Mouse (Mus musculus) ES-Bruce4 (cell line): Measurements from ENCODE around the gene Ugt1a6b.

Source experiments
- CTCF ChIP-seq: IDR thresholded peaks from one replicate; pipeline ENCODE4 v1.8.1; 2011; ENCODE audit warnings: low read depth, low read length
- EP300 ChIP-seq: IDR thresholded peaks from 2 replicates; pipeline ENCODE4 v1.6.1; 2011; ENCODE audit warnings: low read depth, low read length; ENCODE audit not compliant: insufficient read depth
- POLR2A ChIP-seq: IDR thresholded peaks from one replicate; pipeline ENCODE4 v1.8.1; 2011; ENCODE audit warnings: low read length; ENCODE audit not compliant: insufficient read depth

DNA sequence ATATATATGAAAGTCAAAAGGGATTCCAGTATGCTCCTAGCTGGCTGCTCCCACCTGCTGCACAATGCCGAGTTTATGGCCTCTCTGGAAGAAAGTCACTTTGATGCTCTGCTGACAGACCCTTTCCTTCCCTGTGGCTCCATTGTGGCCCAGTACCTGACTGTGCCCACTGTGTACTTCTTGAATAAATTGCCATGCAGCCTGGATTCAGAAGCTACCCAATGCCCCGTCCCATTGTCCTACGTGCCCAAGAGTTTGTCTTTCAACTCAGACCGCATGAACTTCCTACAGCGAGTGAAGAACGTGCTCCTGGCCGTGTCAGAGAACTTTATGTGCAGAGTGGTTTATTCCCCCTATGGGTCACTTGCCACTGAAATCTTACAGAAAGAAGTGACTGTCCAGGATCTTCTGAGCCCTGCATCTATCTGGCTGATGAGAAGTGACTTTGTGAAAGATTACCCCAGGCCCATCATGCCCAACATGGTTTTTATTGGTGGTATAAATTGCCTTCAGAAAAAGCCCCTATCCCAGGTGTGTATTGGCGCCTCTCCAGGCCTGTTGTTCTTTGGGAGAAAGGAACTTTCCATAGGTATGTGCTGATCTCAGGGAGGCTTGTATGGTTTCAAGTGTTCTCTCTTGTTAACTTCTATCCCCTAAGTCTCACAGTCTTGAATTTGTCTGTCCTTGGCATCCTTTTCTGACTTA lies 109.4 kb downstream of the Ugt1a6b start:
- TF ChIP-seq CTCF (no peak), EP300 (no peak), POLR2A (no peak)
